Mouse (Mus musculus): Measurements from ENCODE around the gene Fdxacb1. TPM values are rescaled to one million over a fixed set of nuclear protein-coding genes. Genes with fewer than 3 reads are reported as not detected.

The Fdxacb1 gene
- polyA plus RNA-seq, 1 experiment from 2014 or later, result 12.1 TPM

- Histone ChIP-seq H3K9ac (replicated peaks; ENCODE audit: low read depth) (no peak overlapping the region), H3K4me3 (ENCODE audit: low read depth, low read length) (no peak overlapping the region), H3K27me3 (replicated peaks; ENCODE audit: insufficient read depth, low read length) (no peaks in the 10 kb centered on the region), H3K4me1 (ENCODE audit: insufficient read depth, low read depth, low read length) (0 out of 2 replicates have a peak, but pooled peaks cover under 1% of the 10 kb centered on the region), H3K36me3 (ENCODE audit: insufficient read depth, low read length) (no peaks in the 10 kb centered on the region), H3K9me3 (ENCODE audit: low read length) (no peaks in the 10 kb centered on the region), H3K4me2 (replicated peaks; ENCODE audit: low read depth, low read length) (no peak overlapping the region), H3K27ac (ENCODE audit: low read length) (no peak overlapping the region)
- 30% methylated on average over 4 of the region's 4 CpGs for WGBS
- TF ChIP-seq CTCF (IDR thresholded peaks at IDR 0.05), result no peak
- no peak for TF ChIP-seq EP300 (IDR thresholded peaks at IDR 0.05)
- no peak for DNase-seq (ENCODE audit: low spot score)
- ATAC-seq, result no peak
These were observed 35.5 kb upstream of the Fdxacb1 start for GRCm38 (mm10) chr9:50732560-50732959.

DNA sequence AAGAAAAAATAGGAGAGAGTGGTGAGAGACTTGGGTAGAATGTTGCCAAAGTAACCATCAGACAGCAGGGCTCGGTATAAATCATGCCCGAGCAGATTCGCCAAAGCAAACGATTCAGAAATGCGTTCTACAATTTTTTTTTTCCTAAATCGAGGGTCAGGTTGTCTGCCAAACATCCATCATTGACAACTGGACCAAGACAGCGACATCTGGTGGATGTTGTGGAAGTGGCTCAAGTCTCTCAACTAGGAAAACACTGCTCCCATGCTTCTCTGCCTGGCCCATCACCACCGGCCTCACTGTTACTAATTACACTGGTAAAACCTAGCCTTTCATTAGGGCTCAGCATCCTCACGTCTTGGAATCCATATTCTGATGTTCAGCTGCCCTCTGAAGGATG is 33.0 kb upstream of the Fdxacb1 start:
- Histone ChIP-seq H3K4me1 (ENCODE audit: insufficient read depth, low read depth, low read length) (no peaks in the 10 kb centered on the region), H3K4me3 (ENCODE audit: low read depth, low read length) (no peak overlapping the region), H3K36me3 (ENCODE audit: insufficient read depth, low read length) (no peaks in the 10 kb centered on the region), H3K27ac (ENCODE audit: low read length) (no peak overlapping the region), H3K4me2 (replicated peaks; ENCODE audit: low read depth, low read length) (no peak overlapping the region), H3K27me3 (replicated peaks; ENCODE audit: insufficient read depth, low read length) (no peaks in the 10 kb centered on the region), H3K9me3 (ENCODE audit: low read length) (no peaks in the 10 kb centered on the region), H3K9ac (replicated peaks; ENCODE audit: low read depth) (no peak overlapping the region)
- ATAC-seq, result no peak
- TF ChIP-seq EP300 (IDR thresholded peaks at IDR 0.05) (no peak), CTCF (IDR thresholded peaks at IDR 0.05) (peak; percentile 89)
- peak; percentile 71 for DNase-seq (ENCODE audit: low spot score)
- 5% methylated on average over 9 of the region's 9 CpGs for WGBS

GRCm38 (mm10) chr9:50738914-50739870 is 28.8 kb upstream of the Fdxacb1 start, which contains the start of gene Dixdc1:
Gene Dixdc1 (minus strand): TSS chr9:50739517.
- ATAC-seq, result peak; percentile 98
- H3K4me1 ChIP-seq (ENCODE audit: insufficient read depth, low read depth, low read length), result no peaks in the 10 kb centered on the region
- WGBS, result 12% methylated on average over 36 of the region's 36 CpGs
- no peak within 1 kb of the TSS for H3K27ac ChIP-seq (ENCODE audit: low read length)
- peak within 1 kb of the TSS; percentile 44 for H3K4me2 ChIP-seq (replicated peaks; ENCODE audit: low read depth, low read length)
- H3K9ac ChIP-seq (replicated peaks; ENCODE audit: low read depth), result no peak within 1 kb of the TSS
- no peaks in the 10 kb centered on the region for H3K9me3 ChIP-seq (ENCODE audit: low read length)
- H3K27me3 ChIP-seq (replicated peaks; ENCODE audit: insufficient read depth, low read length), result no peaks in the 10 kb centered on the region
- TF ChIP-seq EP300 (IDR thresholded peaks at IDR 0.05) (no peak), CTCF (IDR thresholded peaks at IDR 0.05) (no peak)
- DNase-seq (ENCODE audit: low spot score), result peak; percentile 96
- H3K36me3 ChIP-seq (ENCODE audit: insufficient read depth, low read length), result no peaks in the 10 kb centered on the region
- no peak within 1 kb of the TSS for H3K4me3 ChIP-seq (ENCODE audit: low read depth, low read length)

DNA sequence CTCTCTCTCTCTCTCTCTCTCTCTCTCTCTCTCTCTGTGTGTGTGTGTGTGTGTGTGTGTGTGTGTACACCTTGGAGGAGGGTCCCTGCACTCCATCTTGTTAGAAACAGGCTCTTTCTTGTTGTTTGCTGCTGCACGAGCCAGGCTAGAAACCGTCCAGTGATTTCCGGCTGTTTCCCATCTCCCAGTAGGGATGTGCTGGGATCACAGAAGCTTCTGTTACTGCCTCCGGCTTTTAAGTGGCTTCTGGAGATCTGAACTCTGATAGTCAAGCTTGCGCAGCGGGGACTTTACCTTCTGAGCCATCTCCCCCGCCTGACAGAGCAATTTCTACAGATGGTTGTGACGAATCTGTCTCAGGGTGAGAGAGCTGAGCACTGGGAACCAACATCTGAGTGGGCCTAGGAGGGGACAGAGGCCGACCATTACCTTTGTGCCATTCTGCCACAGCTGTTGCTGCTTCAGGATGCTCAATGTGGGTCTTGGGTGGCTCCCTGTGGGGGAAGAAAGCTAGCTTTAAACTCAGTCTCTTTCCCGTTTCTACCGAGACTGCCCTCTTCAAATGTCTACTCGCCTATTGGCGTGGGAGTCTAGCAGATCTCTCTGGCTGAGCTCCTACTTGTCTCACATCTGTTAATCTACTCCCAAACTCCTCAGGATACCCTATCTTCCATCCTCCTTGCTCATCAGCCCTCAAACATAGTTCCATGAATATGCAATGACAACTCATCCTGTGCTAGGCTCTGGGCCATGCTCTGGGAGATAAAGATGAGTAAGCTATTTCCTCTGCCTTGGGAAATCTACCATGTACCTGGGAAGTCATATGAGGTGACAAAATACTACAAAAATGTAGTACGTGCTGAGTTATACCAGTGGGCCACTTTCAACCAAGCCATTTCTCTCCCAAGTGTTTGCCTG is 26.9 kb upstream of the Fdxacb1 start:
- TF ChIP-seq CTCF (IDR thresholded peaks at IDR 0.05) (no peak), EP300 (IDR thresholded peaks at IDR 0.05) (no peak)
- no peak overlapping the region for H3K9ac ChIP-seq (replicated peaks; ENCODE audit: low read depth)
- H3K4me1 ChIP-seq (ENCODE audit: insufficient read depth, low read depth, low read length), result no peaks in the 10 kb centered on the region
- H3K27me3 ChIP-seq (replicated peaks; ENCODE audit: insufficient read depth, low read length), result no peaks in the 10 kb centered on the region
- H3K4me3 ChIP-seq (ENCODE audit: low read depth, low read length), result no peak overlapping the region
- no peaks in the 10 kb centered on the region for H3K9me3 ChIP-seq (ENCODE audit: low read length)
- WGBS, result 84% methylated on average over 14 of the region's 14 CpGs
- H3K4me2 ChIP-seq (replicated peaks; ENCODE audit: low read depth, low read length), result no peak overlapping the region
- DNase-seq (ENCODE audit: low spot score) (no peak), ATAC-seq (no peak)
- H3K36me3 ChIP-seq (ENCODE audit: insufficient read depth, low read length), result no peaks in the 10 kb centered on the region
- H3K27ac ChIP-seq (ENCODE audit: low read length), result no peak overlapping the region

- Histone ChIP-seq H3K36me3 (ENCODE audit: insufficient read depth, low read length) (no peaks in the 10 kb centered on the region), H3K27me3 (replicated peaks; ENCODE audit: insufficient read depth, low read length) (no peaks in the 10 kb centered on the region), H3K9ac (replicated peaks; ENCODE audit: low read depth) (no peak overlapping the region), H3K4me3 (ENCODE audit: low read depth, low read length) (no peak overlapping the region), H3K4me1 (ENCODE audit: insufficient read depth, low read depth, low read length) (no peaks in the 10 kb centered on the region), H3K9me3 (ENCODE audit: low read length) (no peaks in the 10 kb centered on the region), H3K4me2 (replicated peaks; ENCODE audit: low read depth, low read length) (no peak overlapping the region), H3K27ac (ENCODE audit: low read length) (peak overlapping the region; percentile 1; the same call in 1 of the 2 replicates)
- no peak for DNase-seq (ENCODE audit: low spot score)
- 77% methylated on average over 3 of the region's 3 CpGs for WGBS
- no peak for ATAC-seq
- TF ChIP-seq CTCF (IDR thresholded peaks at IDR 0.05) (no peak), EP300 (IDR thresholded peaks at IDR 0.05) (no peak)
These were observed 25.8 kb upstream of the Fdxacb1 start for GRCm38 (mm10) chr9:50742261-50742660.

GRCm38 (mm10) chr9:50742744-50743143 is 25.3 kb upstream of the Fdxacb1 start:
- Histone ChIP-seq H3K4me2 (replicated peaks; ENCODE audit: low read depth, low read length) (no peak overlapping the region), H3K9ac (replicated peaks; ENCODE audit: low read depth) (no peak overlapping the region), H3K27ac (ENCODE audit: low read length) (0 out of 2 replicates have a peak overlapping the region, but pooled peaks have one; percentile 1), H3K4me1 (ENCODE audit: insufficient read depth, low read depth, low read length) (no peaks in the 10 kb centered on the region), H3K36me3 (ENCODE audit: insufficient read depth, low read length) (no peaks in the 10 kb centered on the region), H3K27me3 (replicated peaks; ENCODE audit: insufficient read depth, low read length) (no peaks in the 10 kb centered on the region), H3K4me3 (ENCODE audit: low read depth, low read length) (no peak overlapping the region), H3K9me3 (ENCODE audit: low read length) (no peaks in the 10 kb centered on the region)
- DNase-seq (ENCODE audit: low spot score), result no peak
- TF ChIP-seq CTCF (IDR thresholded peaks at IDR 0.05), result no peak
- TF ChIP-seq EP300 (IDR thresholded peaks at IDR 0.05), result no peak
- WGBS, result 46% methylated on average over 2 of the region's 2 CpGs
- ATAC-seq, result no peak
